Mouse (Mus musculus): ENCODE measurements around the gene Olfr862. TPM values are rescaled to one million over a fixed set of nuclear protein-coding genes. Genes with fewer than 3 reads are reported as not detected.

The Olfr862 gene
- not detected in 2 replicates for total RNA-seq (2015; ENCODE audit: low replicate concordance)
- not detected in 2 replicates for total RNA-seq (2017; ENCODE audit: low replicate concordance)

GRCm38 (mm10) chr9:19887904-19888303 is at the start of gene Olfr862:
TSS of gene Olfr862 (minus strand) at chr9:19888004.
- ATAC-seq (replicated peaks; ENCODE audit: low FRiP score, poor library complexity, severe bottlenecking) = no peak

GRCm38 (mm10) chr9:19916565-19916964 is 28.8 kb upstream of the Olfr862 start, which contains the start of gene Olfr77:
TSS of gene Olfr77 (plus strand) at chr9:19916865.
- no peak for ATAC-seq (replicated peaks; ENCODE audit: low FRiP score, poor library complexity, severe bottlenecking)

GRCm38 (mm10) chr9:19911170-19911569 is 23.4 kb upstream of the Olfr862 start:
- ATAC-seq (replicated peaks; ENCODE audit: low FRiP score, poor library complexity, severe bottlenecking) = no peak

- ATAC-seq (replicated peaks; ENCODE audit: low FRiP score, poor library complexity, severe bottlenecking) = no peak
These were observed 38.2 kb downstream of the Olfr862 start, which contains the start of gene Olfr860 for GRCm38 (mm10) chr9:19849647-19850046. TSS of gene Olfr860 (minus strand) at chr9:19849747.

Other genes starting within 250 kb of the Olfr862 start
- not detected in 2 replicates for gene Olfr857, start 178.6 kb downstream of the Olfr862 start, total RNA-seq (2015; ENCODE audit: low replicate concordance)
- gene Olfr857, start 178.6 kb downstream of the Olfr862 start, total RNA-seq (2017; ENCODE audit: low replicate concordance) = not detected in 2 replicates
- gene Olfr58, start 107.7 kb downstream of the Olfr862 start, total RNA-seq (2015; ENCODE audit: low replicate concordance) = not detected in 2 replicates
- not detected in 2 replicates for gene Olfr58, start 107.7 kb downstream of the Olfr862 start, total RNA-seq (2017; ENCODE audit: low replicate concordance)
- gene Olfr859, start 83.1 kb downstream of the Olfr862 start, total RNA-seq (2015; ENCODE audit: low replicate concordance) = not detected in 2 replicates
- under 0.01 TPM in 1 of 2 replicates, not detected in the other for gene Olfr859, start 83.1 kb downstream of the Olfr862 start, total RNA-seq (2017; ENCODE audit: low replicate concordance)
- gene Olfr860, start 38.3 kb downstream of the Olfr862 start, total RNA-seq (2015; ENCODE audit: low replicate concordance) = not detected in 2 replicates
- gene Olfr860, start 38.3 kb downstream of the Olfr862 start, total RNA-seq (2017; ENCODE audit: low replicate concordance) = not detected in 2 replicates
- not detected in 2 replicates for gene Olfr77, start 28.9 kb upstream of the Olfr862 start, total RNA-seq (2015; ENCODE audit: low replicate concordance)
- 0.56 TPM in 1 of 2 replicates, not detected in the other for gene Olfr77, start 28.9 kb upstream of the Olfr862 start, total RNA-seq (2017; ENCODE audit: low replicate concordance)
- gene Olfr866, start 140.0 kb upstream of the Olfr862 start, total RNA-seq (2015; ENCODE audit: low replicate concordance) = not detected in 2 replicates
- not detected in 2 replicates for gene Olfr866, start 140.0 kb upstream of the Olfr862 start, total RNA-seq (2017; ENCODE audit: low replicate concordance)
- gene Olfr867, start 169.6 kb upstream of the Olfr862 start, total RNA-seq (2015; ENCODE audit: low replicate concordance) = not detected in 2 replicates
- gene Olfr867, start 169.6 kb upstream of the Olfr862 start, total RNA-seq (2017; ENCODE audit: low replicate concordance) = not detected in 2 replicates
- not detected in 2 replicates for gene Olfr868, start 210.6 kb upstream of the Olfr862 start, total RNA-seq (2015; ENCODE audit: low replicate concordance)
- gene Olfr868, start 210.6 kb upstream of the Olfr862 start, total RNA-seq (2017; ENCODE audit: low replicate concordance) = not detected in 2 replicates
- gene Olfr869, start 241.0 kb upstream of the Olfr862 start, total RNA-seq (2015; ENCODE audit: low replicate concordance) = not detected in 2 replicates
- not detected in 2 replicates for gene Olfr869, start 241.0 kb upstream of the Olfr862 start, total RNA-seq (2017; ENCODE audit: low replicate concordance)

Data from erythroblast, adult 5-6 weeks (primary cell).